Mouse (Mus musculus) heart, postnatal 0 days (tissue): ENCODE data around the gene Hoxa5. TPM values are rescaled to one million over a fixed set of nuclear protein-coding genes. Genes with fewer than 3 reads are reported as not detected.

Experiments
- ATAC-seq: fragments of 200-750 bp; cut with Nextera tagmentation; 2 replicates; pipeline ENCODE4 v1.8.0; 2017; ENCODE audit warnings: low read depth, moderate number of reproducible peaks, moderate library complexity; ENCODE audit not compliant: insufficient read depth
- DNase-seq: peaks from one replicate; pipeline ENCODE4 v3.0.0-alpha.2; 2016; ENCODE audit warnings: low spot score
- H3K27ac ChIP-seq: fragments of 300-500 bp; sonication (generic); 2 replicates; pipeline ENCODE4 v1.5.1; 2014; ENCODE audit warnings: low read depth, mild to moderate bottlenecking
- H3K27me3 ChIP-seq: fragments of 300-500 bp; sonication (generic); 2 replicates; pipeline ENCODE4 v1.6.1; 2014; ENCODE audit warnings: low read length, mixed read lengths; ENCODE audit not compliant: control insufficient read depth, insufficient read depth
- H3K36me3 ChIP-seq: fragments of 300-500 bp; sonication (generic); replicated peaks from 2 replicates; pipeline ENCODE4 v1.6.1; 2014; ENCODE audit warnings: low read length, mixed read lengths; ENCODE audit not compliant: control insufficient read depth, insufficient read depth
- H3K4me1 ChIP-seq: fragments of 300-500 bp; sonication (generic); 2 replicates; pipeline ENCODE4 v1.6.1; 2014; ENCODE audit warnings: antibody characterized with exemption; ENCODE audit not compliant: control insufficient read depth, insufficient read depth
- H3K4me2 ChIP-seq: fragments of 300-500 bp; sonication (generic); 2 replicates; pipeline ENCODE4 v1.6.1; 2014; ENCODE audit warnings: low read depth, mild to moderate bottlenecking, low read length, moderate library complexity
- H3K4me3 ChIP-seq: fragments of 300-500 bp; sonication (generic); 2 replicates; pipeline ENCODE4 v1.5.1; 2014; ENCODE audit warnings: low read depth, low read length
- H3K9ac ChIP-seq: fragments of 300-500 bp; sonication (generic); replicated peaks from 2 replicates; pipeline ENCODE4 v1.6.1; 2014; ENCODE audit warnings: low read depth, low read length, mixed read lengths
- H3K9me3 ChIP-seq: fragments of 300-500 bp; sonication (generic); replicated peaks from 2 replicates; pipeline ENCODE4 v1.6.1; 2016; ENCODE audit warnings: low read length; ENCODE audit not compliant: control insufficient read depth
- CTCF ChIP-seq: IDR thresholded peaks from 2 replicates; pipeline ENCODE4 v1.5.1; 2016; ENCODE audit warnings: antibody characterized with exemption, control low read depth, low read depth
- EP300 ChIP-seq: IDR thresholded peaks from 2 replicates; pipeline ENCODE4 v1.6.1; 2016; ENCODE audit warnings: antibody characterized with exemption, low read depth
- WGBS: fragments of 180-500 bp; shearing (Covaris S2); extraction: QIAGEN DNeasy Blood & Tissue Kit; methylation state at CpG from one replicate; pipeline ENCODE4 v1.1.7; 2014; 5-methylcytosine and 5-hydroxymethylcytosine counted together
- polyA plus RNA-seq: library from polyadenylated mRNA; unstranded; fragments of >200 nt; fragmentation: Nextera tagmentation; extraction: Ambion mirVana; gene quantifications from 2 replicates; pipeline ENCODE4 v1.2.1, GENCODE M21; 2015
- total RNA-seq: library from RNA; depleted of rRNA; stranded (reverse); fragments of >200 nt; gene quantifications from 2 replicates; pipeline ENCODE4 v1.2.3, GENCODE M21; 2014; ENCODE audit warnings: low replicate concordance

Gene Hoxa5
- total and polyA plus RNA-seq, 2 experiments from 2014 or later, result 0.36 to 3.5 TPM

- Histone ChIP-seq H3K36me3 (no peaks in the 10 kb centered on the region), H3K4me2 (no peak overlapping the region), H3K9me3 (no peaks in the 10 kb centered on the region), H3K4me3 (peak overlapping the region; percentile 19; the same call in 1 of the 2 replicates), H3K27ac (no peak overlapping the region), H3K4me1 (no peaks in the 10 kb centered on the region), H3K27me3 (peaks cover 99% of the 10 kb centered on the region), H3K9ac (no peak overlapping the region)
- no peak for DNase-seq
- WGBS, result 1% methylated on average over 60 of the region's 68 CpGs
- no peak for ATAC-seq
- TF ChIP-seq EP300, result no peak
- no peak for TF ChIP-seq CTCF
These were observed 30.2 kb upstream of the Hoxa5 start for GRCm38 (mm10) chr6:52234428-52235140.

- TF ChIP-seq EP300 (no peak), CTCF (no peak)
- Histone ChIP-seq H3K9me3 (no peaks in the 10 kb centered on the region), H3K4me1 (no peaks in the 10 kb centered on the region), H3K4me3 (peak overlapping the region; percentile 19; the same call in 1 of the 2 replicates), H3K27ac (no peak overlapping the region), H3K9ac (no peak overlapping the region), H3K27me3 (peaks cover 99% of the 10 kb centered on the region), H3K4me2 (no peak overlapping the region; the same call in 1 of the 2 replicates), H3K36me3 (no peaks in the 10 kb centered on the region)
- peak; percentile 30; the same call in 1 of the 2 replicates for ATAC-seq
- 2% methylated on average over 66 of the region's 70 CpGs for WGBS
- no peak for DNase-seq
These were observed 29.4 kb upstream of the Hoxa5 start for GRCm38 (mm10) chr6:52233546-52234427.

GRCm38 (mm10) chr6:52232984-52233545 is 28.7 kb upstream of the Hoxa5 start:
- Histone ChIP-seq H3K36me3 (no peaks in the 10 kb centered on the region), H3K27ac (no peak overlapping the region), H3K27me3 (peaks cover 98% of the 10 kb centered on the region), H3K9ac (no peak overlapping the region), H3K4me1 (no peaks in the 10 kb centered on the region), H3K9me3 (no peaks in the 10 kb centered on the region), H3K4me2 (no peak overlapping the region), H3K4me3 (0 out of 2 replicates have a peak overlapping the region, but pooled peaks have one; percentile 6)
- ATAC-seq (no peak), DNase-seq (no peak)
- WGBS, result 2% methylated on average over 23 of the region's 23 CpGs
- TF ChIP-seq CTCF (no peak), EP300 (no peak)

GRCm38 (mm10) chr6:52232568-52232965 is 28.2 kb upstream of the Hoxa5 start:
- H3K36me3 ChIP-seq, result no peaks in the 10 kb centered on the region
- no peak overlapping the region for H3K9ac ChIP-seq
- H3K27ac ChIP-seq, result no peak overlapping the region
- TF ChIP-seq CTCF (no peak), EP300 (no peak)
- 0 out of 2 replicates have a peak overlapping the region, but pooled peaks have one; percentile 6 for H3K4me3 ChIP-seq
- no peaks in the 10 kb centered on the region for H3K4me1 ChIP-seq
- 1% methylated on average over 18 of the region's 18 CpGs for WGBS
- peaks cover 98% of the 10 kb centered on the region for H3K27me3 ChIP-seq
- no peaks in the 10 kb centered on the region for H3K9me3 ChIP-seq
- ATAC-seq (no peak), DNase-seq (no peak)
- H3K4me2 ChIP-seq, result no peak overlapping the region

- WGBS, result 3% methylated on average over 18 of the region's 18 CpGs
- ATAC-seq (no peak), DNase-seq (no peak)
These were observed 27.6 kb upstream of the Hoxa5 start for GRCm38 (mm10) chr6:52231885-52232567.

More at GRCm38 (mm10) chr6:52231885-52232567, 27.6 kb upstream of the Hoxa5 start:
- Histone ChIP-seq H3K9ac (no peak overlapping the region), H3K27me3 (peaks cover 98% of the 10 kb centered on the region), H3K9me3 (no peaks in the 10 kb centered on the region), H3K4me2 (no peak overlapping the region), H3K27ac (no peak overlapping the region), H3K4me3 (0 out of 2 replicates have a peak overlapping the region, but pooled peaks have one; percentile 6), H3K36me3 (no peaks in the 10 kb centered on the region), H3K4me1 (no peaks in the 10 kb centered on the region)
- no peak for TF ChIP-seq EP300
